Comparison of ENCODE assay signal across 9 mouse cellular contexts in the genomic region with DNA sequence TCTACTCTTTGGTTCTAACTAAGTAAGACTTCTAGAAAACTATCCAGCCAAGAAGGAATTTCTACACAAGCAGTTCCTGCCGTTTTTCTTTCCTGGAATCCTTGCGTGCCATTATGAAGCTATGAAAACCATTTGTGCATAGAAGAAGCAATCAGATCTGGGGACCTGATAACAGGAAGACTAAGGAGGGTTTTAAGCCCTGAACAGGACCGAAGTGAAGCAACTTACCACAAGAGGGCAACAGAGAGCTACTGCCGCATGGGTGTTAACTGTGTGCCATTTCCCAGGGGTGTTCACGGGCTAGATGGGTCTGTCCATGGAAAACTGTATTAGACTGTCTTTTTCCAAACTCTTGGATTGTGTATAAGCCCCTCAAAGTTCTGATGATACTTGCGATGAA. TPM values are rescaled to one million over a fixed set of nuclear protein-coding genes. Genes with fewer than 3 reads are reported as not detected.
DNase-seq lines count a peak whose midpoint lies in the region; ATAC-seq lines count a peak whose summit lies in the region.
"Had no signal": no experiment of that assay in that cellular context is flagged by ENCODE, and none has a peak within 500 bp of the region (broad histone marks: within the 10 kb centered on the region; RNA-seq: fewer than 3 reads in every experiment).

No protein-coding gene starts in this region.

- H3K4me2 ChIP-seq in embryonic facial prominence, embryonic 11.5 days (ENCODE audit: low read depth, low read length), result no peak overlapping the region
- no peak overlapping the region for H3K4me2 ChIP-seq in heart, embryonic 16.5 days (ENCODE audit: low read depth, low read length)
- H3K4me2 ChIP-seq in liver, embryonic 11.5 days, result no peak overlapping the region
- H3K4me2 ChIP-seq: heart, embryonic 13.5 days had no signal

- WGBS in embryonic facial prominence, embryonic 11.5 days, result 16% methylated on average over 6 of the region's 6 CpGs
- 13% methylated on average over 6 of the region's 6 CpGs for WGBS in heart, embryonic 16.5 days
- 17% methylated on average over 6 of the region's 6 CpGs for WGBS in liver, embryonic 11.5 days

- no peaks in the 10 kb centered on the region for H3K36me3 ChIP-seq in embryonic facial prominence, embryonic 11.5 days (replicated peaks; ENCODE audit: control insufficient read depth, insufficient read depth, low read depth, low read length)
- H3K36me3 ChIP-seq in heart, embryonic 16.5 days (ENCODE audit: control insufficient read depth, insufficient read depth), result no peaks in the 10 kb centered on the region
- no peaks in the 10 kb centered on the region for H3K36me3 ChIP-seq in liver, embryonic 11.5 days (ENCODE audit: control insufficient read depth, insufficient read depth, low read length)
- H3K36me3 ChIP-seq: heart, embryonic 13.5 days had no signal

- no peak overlapping the region for H3K27ac ChIP-seq in embryonic facial prominence, embryonic 11.5 days (replicated peaks; ENCODE audit: low read depth, low read length)
- no peak overlapping the region for H3K27ac ChIP-seq in heart, embryonic 16.5 days (ENCODE audit: low read length)
- H3K27ac ChIP-seq in liver, embryonic 11.5 days (ENCODE audit: low read depth, low read length), result no peak overlapping the region
- H3K27ac ChIP-seq: heart, embryonic 13.5 days had no signal

- no peak overlapping the region for H3K9ac ChIP-seq in embryonic facial prominence, embryonic 11.5 days (replicated peaks; ENCODE audit: low read length)
- no peak overlapping the region for H3K9ac ChIP-seq in heart, embryonic 16.5 days (ENCODE audit: low read length)
- no peak overlapping the region for H3K9ac ChIP-seq in liver, embryonic 11.5 days (ENCODE audit: low read depth, low read length)
- H3K9ac ChIP-seq: heart, embryonic 13.5 days had no signal

- peak; percentile 91 for ATAC-seq in CD4-positive, CD25-positive, alpha-beta regulatory T cell, adult 4 months
- ATAC-seq in embryonic facial prominence, embryonic 11.5 days (replicated peaks; ENCODE audit: insufficient number of reproducible peaks, low FRiP score, low TSS enrichment, low read depth), result no peak; the same call in 1 of the 2 replicates
- peak; percentile 73; the same call in 1 of the 2 replicates for ATAC-seq in heart, embryonic 16.5 days (replicated peaks; ENCODE audit: extremely low read depth, insufficient read depth, low FRiP score)
- ATAC-seq in liver, embryonic 11.5 days (replicated peaks; ENCODE audit: low FRiP score), result peak; percentile 67; the same call in 1 of the 2 replicates

- H3K27me3 ChIP-seq in embryonic facial prominence, embryonic 11.5 days (ENCODE audit: control insufficient read depth, insufficient read depth, low read length), result no peaks in the 10 kb centered on the region
- H3K27me3 ChIP-seq in heart, embryonic 16.5 days (ENCODE audit: control insufficient read depth, insufficient read depth, low read length), result no peaks in the 10 kb centered on the region
- H3K27me3 ChIP-seq in liver, embryonic 11.5 days (replicated peaks; ENCODE audit: control insufficient read depth, insufficient read depth, low read length), result no peaks in the 10 kb centered on the region
- H3K27me3 ChIP-seq: heart, embryonic 13.5 days had no signal

- H3K4me1 ChIP-seq in embryonic facial prominence, embryonic 11.5 days (ENCODE audit: control insufficient read depth, insufficient read depth, low read length), result no peaks in the 10 kb centered on the region
- no peaks in the 10 kb centered on the region; the same call in 1 of the 2 replicates for H3K4me1 ChIP-seq in heart, embryonic 16.5 days (ENCODE audit: control insufficient read depth, insufficient read depth, low read length)
- H3K4me1 ChIP-seq in liver, embryonic 11.5 days (replicated peaks; ENCODE audit: control insufficient read depth, insufficient read depth, low read length), result no peaks in the 10 kb centered on the region

- DNase-seq in adrenal gland, postnatal 25 days, result peak; percentile 65
- peak; percentile 89 for DNase-seq in embryonic facial prominence, embryonic 11.5 days (ENCODE audit: low spot score)
- DNase-seq in kidney, postnatal 14 days, result peak; percentile 85
- peak; percentile 45 for DNase-seq in liver, embryonic 11.5 days (ENCODE audit: low spot score)
- peak; percentile 70 for DNase-seq in neural tube, embryonic 10.5 days (ENCODE audit: extremely low spot score, low spot score)
- peak; percentile 81 for DNase-seq in testis, postnatal 10 days (ENCODE audit: low spot score)

- no peaks in the 10 kb centered on the region for H3K9me3 ChIP-seq in embryonic facial prominence, embryonic 11.5 days (replicated peaks; ENCODE audit: control insufficient read depth, low read length)
- H3K9me3 ChIP-seq in heart, embryonic 16.5 days (replicated peaks; ENCODE audit: control insufficient read depth, low read length), result no peaks in the 10 kb centered on the region
- H3K9me3 ChIP-seq in liver, embryonic 11.5 days (ENCODE audit: control insufficient read depth, low read length), result no peaks in the 10 kb centered on the region
- H3K9me3 ChIP-seq: heart, embryonic 13.5 days had no signal

- no peak overlapping the region for H3K4me3 ChIP-seq in embryonic facial prominence, embryonic 11.5 days (ENCODE audit: low read depth, low read length)
- no peak overlapping the region for H3K4me3 ChIP-seq in heart, embryonic 16.5 days (ENCODE audit: low read length)
- H3K4me3 ChIP-seq in liver, embryonic 11.5 days (ENCODE audit: low read depth, low read length), result no peak overlapping the region
- H3K4me3 ChIP-seq: heart, embryonic 13.5 days had no signal

RNA-seq across cellular contexts. Expression of a gene that starts 24.8 kb away (rescaled TPM):
- polyA plus RNA-seq in CD4-positive, CD25-positive, alpha-beta regulatory T cell, adult 4 months (2017; shearing (Covaris generic)), result not detected
- not detected in 2 replicates for total RNA-seq in adrenal gland, postnatal 25 days (2021)
- 2.2 and 2.6 TPM in 2 replicates for polyA plus RNA-seq in embryonic facial prominence, embryonic 11.5 days (2014; fragmentation: Nextera tagmentation; extraction: Ambion mirVana)
- 1.7 and 2.9 TPM in 2 replicates for polyA plus RNA-seq in heart, embryonic 16.5 days (2015; fragmentation: Nextera tagmentation; extraction: Ambion mirVana)
- 0.79 and 2.4 TPM in 2 replicates for polyA plus RNA-seq in liver, embryonic 11.5 days (2014; fragmentation: Nextera tagmentation; extraction: Ambion mirVana)

RNA-seq across cellular contexts. Expression of a gene that starts 31.9 kb away (rescaled TPM):
- 10 to 100 TPM; 21.3 to 24.7 TPM for polyA plus RNA-seq in CD4-positive, CD25-positive, alpha-beta regulatory T cell, adult 4 months (2017; shearing (Covaris generic))
- total RNA-seq in adrenal gland, postnatal 25 days (2021), result 40.9 and 57.9 TPM in 2 replicates
- polyA plus RNA-seq in embryonic facial prominence, embryonic 11.5 days (2014; fragmentation: Nextera tagmentation; extraction: Ambion mirVana), result 77.7 and 84.8 TPM in 2 replicates
- polyA plus RNA-seq in heart, embryonic 16.5 days (2015; fragmentation: Nextera tagmentation; extraction: Ambion mirVana), result 29.0 and 29.7 TPM in 2 replicates
- polyA plus RNA-seq in liver, embryonic 11.5 days (2014; fragmentation: Nextera tagmentation; extraction: Ambion mirVana), result 27.9 and 30.9 TPM in 2 replicates

RNA-seq across cellular contexts. Expression of a gene that starts 57.1 kb away (rescaled TPM):
- polyA plus RNA-seq in CD4-positive, CD25-positive, alpha-beta regulatory T cell, adult 4 months (2017; shearing (Covaris generic)), result not detected
- not detected in 2 replicates for total RNA-seq in adrenal gland, postnatal 25 days (2021)
- 0.07 TPM in 1 of 2 replicates, not detected in the other for polyA plus RNA-seq in embryonic facial prominence, embryonic 11.5 days (2014; fragmentation: Nextera tagmentation; extraction: Ambion mirVana)
- polyA plus RNA-seq in heart, embryonic 16.5 days (2015; fragmentation: Nextera tagmentation; extraction: Ambion mirVana), result not detected in 2 replicates
- 0.08 TPM in 1 of 2 replicates, not detected in the other for polyA plus RNA-seq in liver, embryonic 11.5 days (2014; fragmentation: Nextera tagmentation; extraction: Ambion mirVana)
